Mouse (Mus musculus) ES-E14 (cell line): ENCODE data around the gene Lrba. TPM values are rescaled to one million over a fixed set of nuclear protein-coding genes. Genes with fewer than 3 reads are reported as not detected.
A peak's percentile ranks its signal among the peaks of the same experiment; 100 is the strongest.

Experiments
- DNase-seq: peaks from one replicate; pipeline ENCODE4 v3.0.0-alpha.2; 2013; ENCODE audit warnings: low read depth, low spot score
- H3K27ac ChIP-seq: 2 replicates; pipeline ENCODE4 v1.5.1; 2012; ENCODE audit warnings: low read depth, mild to moderate bottlenecking, low read length, moderate library complexity, mixed read lengths; ENCODE audit not compliant: poor library complexity, insufficient read depth, severe bottlenecking
- H3K36me3 ChIP-seq: 2 replicates; pipeline ENCODE4 v1.6.1; 2012; ENCODE audit warnings: mild to moderate bottlenecking, low read length, moderate library complexity, mixed read lengths; ENCODE audit not compliant: control insufficient read depth, poor library complexity, insufficient read depth, severe bottlenecking
- H3K4me1 ChIP-seq, 2 experiments: fragments of 150-350 bp in 1 of 2; sonication (generic) in 1 of 2; 2 replicates each; pipeline ENCODE4 v1.6.1; 2012; ENCODE audit warnings: low read length in 2 of 2, mild to moderate bottlenecking in 1 of 2, mixed read lengths in 1 of 2; ENCODE audit not compliant: control insufficient read depth in 2 of 2, insufficient read depth in 2 of 2, poor library complexity in 1 of 2
- H3K4me3 ChIP-seq, 2 experiments: fragments of 150-350 bp in 1 of 2; sonication (generic) in 1 of 2; 2 replicates each; pipeline ENCODE4 v1.5.1; 2012; ENCODE audit warnings: low read length in 2 of 2, low read depth in 1 of 2, mild to moderate bottlenecking in 1 of 2, mixed read lengths in 1 of 2; ENCODE audit not compliant: insufficient read depth in 1 of 2, poor library complexity in 1 of 2, severe bottlenecking in 1 of 2
- H3K9ac ChIP-seq: 2 replicates; pipeline ENCODE4 v1.6.1; 2012; ENCODE audit warnings: low read depth, mild to moderate bottlenecking, low read length, mixed read lengths; ENCODE audit not compliant: poor library complexity, insufficient read depth, severe bottlenecking
- H3K9me3 ChIP-seq: fragments of 150-350 bp; sonication (generic); 2 replicates; pipeline ENCODE4 v1.6.1; 2012; ENCODE audit warnings: low read depth, mild to moderate bottlenecking, low read length; ENCODE audit not compliant: control insufficient read depth, insufficient read depth
- CHD2 ChIP-seq: IDR thresholded peaks from 2 replicates; pipeline ENCODE4 v1.6.1; 2014; ENCODE audit warnings: mild to moderate bottlenecking, low read depth, low read length, inconsistent platforms
- HCFC1 ChIP-seq: IDR thresholded peaks from 2 replicates; pipeline ENCODE4 v1.6.1; 2012; ENCODE audit warnings: low read length, inconsistent platforms, borderline replicate concordance; ENCODE audit not compliant: insufficient read depth
- MAFK ChIP-seq: IDR thresholded peaks from 2 replicates; pipeline ENCODE4 v1.6.1; 2014; ENCODE audit warnings: mild to moderate bottlenecking, low read depth, low read length, inconsistent platforms; ENCODE audit not compliant: insufficient read depth
- ZC3H11A ChIP-seq: IDR thresholded peaks from 2 replicates; pipeline ENCODE4 v1.6.1; 2012; ENCODE audit warnings: low read depth, mild to moderate bottlenecking, inconsistent platforms, low read length, borderline replicate concordance
- ZNF384 ChIP-seq: IDR thresholded peaks from 2 replicates; pipeline ENCODE4 v1.6.1; 2012; ENCODE audit warnings: low read depth, low read length, inconsistent platforms
- in situ Hi-C, 2 experiments: fragments of 600-800 bp; cut with MboI; formaldehyde crosslinking; loops; one replicate each; pipeline ENCODE4 v1.15.1; 2025; ENCODE audit warnings: low sequenced_read_pairs in 2 of 2, inconsistent platforms in 1 of 2; ENCODE audit not compliant: unreplicated experiment in 2 of 2
- total RNA-seq: library from RNA; depleted of rRNA; stranded (reverse); fragments of 300-350 nt; gene quantifications from 2 replicates; pipeline ENCODE4 v1.2.3, GENCODE M21; 2012

Gene Lrba
- total RNA-seq, 1 experiment = 14.7 TPM

GRCm38 (mm10) chr3:86187736-86188389, 36.6 kb upstream of the Lrba start:
- Histone ChIP-seq H3K27ac (no peak overlapping the region), H3K9me3 (no peaks in the 10 kb centered on the region), H3K4me1 (peaks cover 0 to 3% of the 10 kb centered on the region in 2 experiments; a peak in 1 of 4 replicates), H3K4me3 (no peak overlapping the region), H3K9ac (no peak overlapping the region), H3K36me3 (no peaks in the 10 kb centered on the region)
- DNase-seq = no peak
- TF ChIP-seq ZNF384 (no peak), MAFK (no peak), HCFC1 (no peak), ZC3H11A (no peak), CHD2 (no peak)
- in situ Hi-C loops = no loop called here

- in situ Hi-C loops = no loop called here
- no peak for TF ChIP-seq ZC3H11A
- TF ChIP-seq HCFC1 = no peak
- TF ChIP-seq MAFK = no peak
- TF ChIP-seq ZNF384 = no peak
- no peak for TF ChIP-seq CHD2
- DNase-seq = no peak
Measured at GRCm38 (mm10) chr3:86195981-86196380, 28.5 kb upstream of the Lrba start.

GRCm38 (mm10) chr3:86196471-86196870, 28.0 kb upstream of the Lrba start:
- no peak for DNase-seq
- Histone ChIP-seq H3K4me3 (no peak overlapping the region), H3K27ac (no peak overlapping the region), H3K9me3 (no peaks in the 10 kb centered on the region), H3K9ac (no peak overlapping the region), H3K36me3 (no peaks in the 10 kb centered on the region), H3K4me1 (no peaks in the 10 kb centered on the region)
- no peak for TF ChIP-seq ZNF384
- TF ChIP-seq HCFC1 = no peak
- TF ChIP-seq CHD2 = no peak
- TF ChIP-seq ZC3H11A = no peak
- TF ChIP-seq MAFK = no peak
- in situ Hi-C loops = no loop called here

More at GRCm38 (mm10) chr3:86195981-86196380, 28.5 kb upstream of the Lrba start:
- H3K4me1 ChIP-seq = no peaks in the 10 kb centered on the region
- H3K9ac ChIP-seq = no peak overlapping the region
- H3K9me3 ChIP-seq = no peaks in the 10 kb centered on the region
- no peak overlapping the region for H3K27ac ChIP-seq
- no peak overlapping the region for H3K4me3 ChIP-seq
- H3K36me3 ChIP-seq = no peaks in the 10 kb centered on the region

GRCm38 (mm10) chr3:86201645-86202175, 22.8 kb upstream of the Lrba start:
- no peaks in the 10 kb centered on the region for H3K4me1 ChIP-seq
- in situ Hi-C loops = no loop called here
- DNase-seq = no peak
- no peaks in the 10 kb centered on the region for H3K9me3 ChIP-seq
- no peak overlapping the region for H3K9ac ChIP-seq
- H3K27ac ChIP-seq = no peak overlapping the region
- no peaks in the 10 kb centered on the region for H3K36me3 ChIP-seq
- H3K4me3 ChIP-seq = no peak overlapping the region
- no peak for TF ChIP-seq CHD2
- no peak for TF ChIP-seq ZNF384
- TF ChIP-seq ZC3H11A = no peak
- TF ChIP-seq MAFK = peak; percentile 57
- no peak for TF ChIP-seq HCFC1
